Mouse (Mus musculus) kidney, postnatal 0 days (tissue): ENCODE measurements around the gene Slit2. TPM values are rescaled to one million over a fixed set of nuclear protein-coding genes. Genes with fewer than 3 reads are reported as not detected.

Experiments
- ATAC-seq: fragments of 200-750 bp; cut with Nextera tagmentation; replicated peaks from 2 replicates; pipeline ENCODE4 v1.8.0; 2017; ENCODE audit warnings: low read depth, moderate number of reproducible peaks, moderate TSS enrichment, moderate library complexity; ENCODE audit not compliant: low FRiP score
- DNase-seq: peaks from one replicate; pipeline ENCODE4 v3.0.0-alpha.2; 2016; ENCODE audit warnings: low spot score
- H3K27ac ChIP-seq: fragments of 300-500 bp; sonication (generic); 2 replicates; pipeline ENCODE4 v1.5.1; 2014; ENCODE audit warnings: mild to moderate bottlenecking
- H3K27me3 ChIP-seq: fragments of 300-500 bp; sonication (generic); 2 replicates; pipeline ENCODE4 v1.6.1; 2014; ENCODE audit warnings: low read length, mixed read lengths; ENCODE audit not compliant: insufficient read depth
- H3K36me3 ChIP-seq: fragments of 300-500 bp; sonication (generic); 2 replicates; pipeline ENCODE4 v1.6.1; 2014; ENCODE audit warnings: low read length, mixed read lengths; ENCODE audit not compliant: insufficient read depth
- H3K4me1 ChIP-seq: fragments of 300-500 bp; sonication (generic); replicated peaks from 2 replicates; pipeline ENCODE4 v1.6.1; 2014; ENCODE audit warnings: antibody characterized with exemption, low read length, mixed read lengths; ENCODE audit not compliant: insufficient read depth
- H3K4me2 ChIP-seq: fragments of 300-500 bp; sonication (generic); 2 replicates; pipeline ENCODE4 v1.6.1; 2014; ENCODE audit warnings: mild to moderate bottlenecking, low read length, moderate library complexity, mixed read lengths
- H3K4me3 ChIP-seq: fragments of 300-500 bp; sonication (generic); replicated peaks from 2 replicates; pipeline ENCODE4 v1.5.1; 2014; ENCODE audit warnings: low read depth, low read length
- H3K9ac ChIP-seq: fragments of 300-500 bp; sonication (generic); 2 replicates; pipeline ENCODE4 v1.6.1; 2014; ENCODE audit warnings: low read depth, low read length
- H3K9me3 ChIP-seq: fragments of 300-500 bp; sonication (generic); replicated peaks from 2 replicates; pipeline ENCODE4 v1.6.1; 2016; ENCODE audit warnings: low read length, inconsistent platforms, mixed read lengths
- CTCF ChIP-seq: IDR thresholded peaks from 2 replicates; pipeline ENCODE4 v1.5.1; 2016; ENCODE audit warnings: antibody characterized with exemption, low read depth, mild to moderate bottlenecking, moderate library complexity
- WGBS: fragments of 180-500 bp; shearing (Covaris S2); extraction: QIAGEN DNeasy Blood & Tissue Kit; methylation state at CpG from one replicate; pipeline ENCODE4 v1.1.7; 2014; 5-methylcytosine and 5-hydroxymethylcytosine counted together
- polyA plus RNA-seq: library from polyadenylated mRNA; unstranded; fragments of >200 nt; fragmentation: Nextera tagmentation; extraction: Ambion mirVana; gene quantifications from 2 replicates; pipeline ENCODE4 v1.2.1, GENCODE M21; 2015

Gene Slit2
- polyA plus RNA-seq, 1 experiment from 2014 or later, result 18.3 TPM

- Histone ChIP-seq H3K27ac (no peak overlapping the region), H3K9me3 (no peaks in the 10 kb centered on the region), H3K4me3 (no peak overlapping the region), H3K36me3 (no peaks in the 10 kb centered on the region), H3K4me2 (no peak overlapping the region), H3K27me3 (no peaks in the 10 kb centered on the region), H3K4me1 (no peaks in the 10 kb centered on the region), H3K9ac (no peak overlapping the region)
- DNase-seq (peak; percentile 51), ATAC-seq (0 out of 2 replicates have a peak, but pooled peaks have one; percentile 57)
- 23% methylated on average over 1 of the region's 1 CpGs for WGBS
- TF ChIP-seq CTCF, result peak; percentile 65
These were observed 130.5 kb downstream of the Slit2 start for GRCm38 (mm10) chr5:48113400-48113799.

GRCm38 (mm10) chr5:48114969-48115537 lies 132.1 kb downstream of the Slit2 start:
- Histone ChIP-seq H3K9me3 (no peaks in the 10 kb centered on the region), H3K27ac (no peak overlapping the region), H3K4me1 (no peaks in the 10 kb centered on the region), H3K27me3 (no peaks in the 10 kb centered on the region), H3K4me3 (no peak overlapping the region), H3K36me3 (no peaks in the 10 kb centered on the region), H3K4me2 (no peak overlapping the region), H3K9ac (no peak overlapping the region)
- DNase-seq, result no peak
- no peak for TF ChIP-seq CTCF
- WGBS, result 60% methylated on average over 4 of the region's 4 CpGs
- no peak for ATAC-seq

- no peaks in the 10 kb centered on the region for H3K9me3 ChIP-seq
- H3K4me1 ChIP-seq, result no peaks in the 10 kb centered on the region
- WGBS, result 83% methylated on average over 5 of the region's 5 CpGs
- DNase-seq (no peak), ATAC-seq (no peak)
- no peaks in the 10 kb centered on the region for H3K27me3 ChIP-seq
- H3K27ac ChIP-seq, result no peak overlapping the region
- H3K4me2 ChIP-seq, result no peak overlapping the region
- no peak overlapping the region for H3K9ac ChIP-seq
- TF ChIP-seq CTCF, result no peak
- no peak overlapping the region for H3K4me3 ChIP-seq
- no peaks in the 10 kb centered on the region for H3K36me3 ChIP-seq
These were observed 139.7 kb downstream of the Slit2 start for GRCm38 (mm10) chr5:48122651-48123050.

GRCm38 (mm10) chr5:48125770-48126423 lies 143.0 kb downstream of the Slit2 start:
- 74% methylated on average over 3 of the region's 3 CpGs for WGBS
- no peak overlapping the region for H3K4me2 ChIP-seq
- no peak overlapping the region for H3K4me3 ChIP-seq
- no peaks in the 10 kb centered on the region for H3K4me1 ChIP-seq
- DNase-seq (peak; percentile 53), ATAC-seq (no peak)
- H3K9ac ChIP-seq, result no peak overlapping the region
- TF ChIP-seq CTCF, result peak; percentile 70
- H3K27me3 ChIP-seq, result no peaks in the 10 kb centered on the region
- no peak overlapping the region for H3K27ac ChIP-seq
- no peaks in the 10 kb centered on the region for H3K9me3 ChIP-seq
- H3K36me3 ChIP-seq, result no peaks in the 10 kb centered on the region

GRCm38 (mm10) chr5:48129981-48130380 lies 147.0 kb downstream of the Slit2 start:
- no peak for DNase-seq
- H3K27ac ChIP-seq, result no peak overlapping the region
- TF ChIP-seq CTCF, result no peak
- 89% methylated on average over 4 of the region's 4 CpGs for WGBS
- ATAC-seq, result no peak
- H3K4me3 ChIP-seq, result no peak overlapping the region
- no peak overlapping the region for H3K4me2 ChIP-seq
- no peaks in the 10 kb centered on the region for H3K9me3 ChIP-seq
- no peaks in the 10 kb centered on the region for H3K36me3 ChIP-seq
- no peaks in the 10 kb centered on the region for H3K4me1 ChIP-seq
- no peaks in the 10 kb centered on the region for H3K27me3 ChIP-seq
- H3K9ac ChIP-seq, result no peak overlapping the region

- ATAC-seq (no peak), DNase-seq (peak; percentile 76)
- TF ChIP-seq CTCF, result peak; percentile 70
- Histone ChIP-seq H3K27ac (no peak overlapping the region), H3K4me3 (no peak overlapping the region), H3K4me1 (no peaks in the 10 kb centered on the region), H3K4me2 (no peak overlapping the region), H3K9me3 (no peaks in the 10 kb centered on the region), H3K27me3 (no peaks in the 10 kb centered on the region), H3K36me3 (no peaks in the 10 kb centered on the region), H3K9ac (no peak overlapping the region)
- 22% methylated on average over 3 of the region's 3 CpGs for WGBS
These were observed 153.6 kb downstream of the Slit2 start for GRCm38 (mm10) chr5:48136571-48136970.
